8 mouse cellular contexts compared by ENCODE assay signal in the genomic region with DNA sequence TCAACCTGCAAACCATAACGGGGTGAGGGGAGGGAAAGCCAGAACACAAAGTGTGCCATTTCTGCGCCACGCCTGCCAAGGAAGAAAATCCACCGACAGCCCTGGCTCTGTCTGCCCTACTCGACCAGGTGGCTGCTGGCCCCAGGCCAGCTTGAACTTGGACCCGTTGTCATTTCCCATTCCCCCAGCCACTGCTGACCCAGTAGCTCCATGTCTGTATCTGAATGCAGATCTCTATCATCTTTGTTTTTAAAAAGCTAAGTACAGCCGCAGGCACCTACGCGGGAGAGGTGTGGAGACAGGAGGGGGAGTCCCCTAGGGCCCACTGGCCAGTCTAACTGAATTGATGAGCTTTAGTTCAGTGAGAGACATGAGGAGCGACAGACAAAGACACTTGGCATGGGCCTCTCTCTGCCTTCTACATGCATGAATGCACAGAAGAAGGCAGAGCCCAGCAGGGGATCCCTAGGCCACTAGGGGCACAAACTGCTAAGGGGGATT.
DNase-seq lines count a peak whose midpoint lies in the region; ATAC-seq and TF ChIP-seq lines count a peak whose summit lies in the region.

No protein-coding gene starts in this region.

- peaks cover 46% of the 10 kb centered on the region for H3K27me3 ChIP-seq in forebrain, embryonic 10.5 days (ENCODE audit: poor library complexity, severe bottlenecking)
- peaks cover 34% of the 10 kb centered on the region for H3K27me3 ChIP-seq in neural tube, embryonic 13.5 days

- H3K4me2 ChIP-seq in neural tube, embryonic 13.5 days = peak overlapping the region; percentile 34

- 0 out of 2 replicates have a peak overlapping the region, but pooled peaks have one; percentile 35 for H3K9ac ChIP-seq in neural tube, embryonic 13.5 days

- no peak for DNase-seq in layer of hippocampus, adult 2 months (ENCODE audit: low spot score in 2 of 2)
- no peak for DNase-seq in layer of hippocampus, adult 9-10 months (ENCODE audit: low spot score)
- no peak for DNase-seq in forebrain, embryonic 10.5 days (ENCODE audit: extremely low spot score, low spot score)
- peak; percentile 5 for DNase-seq in kidney, adult 9 months
- no peak for DNase-seq in natural killer cell, adult 2 months (ENCODE audit: low spot score in 2 of 2)
- DNase-seq in spleen, postnatal 10 days (ENCODE audit: low spot score in 2 of 2) = no peak
- DNase-seq in frontal cortex, postnatal 10 days (ENCODE audit: low spot score in 2 of 2) = no peak

- no peaks in the 10 kb centered on the region for H3K36me3 ChIP-seq in forebrain, embryonic 10.5 days (replicated peaks)
- no peaks in the 10 kb centered on the region for H3K36me3 ChIP-seq in neural tube, embryonic 13.5 days

- TF ChIP-seq CTCF in layer of hippocampus, adult 2 months (conservative IDR thresholded peaks at IDR 0.05) = 0 out of 2 replicates have a peak, but pooled peaks have one; percentile 8

- no peak overlapping the region for H3K4me3 ChIP-seq in layer of hippocampus, adult 2 months
- no peak overlapping the region; the same call in 1 of the 2 replicates for H3K4me3 ChIP-seq in forebrain, embryonic 10.5 days
- no peak overlapping the region for H3K4me3 ChIP-seq in neural tube, embryonic 13.5 days

- H3K27ac ChIP-seq in layer of hippocampus, adult 2 months = no peak overlapping the region
- H3K27ac ChIP-seq in forebrain, embryonic 10.5 days = peak overlapping the region; percentile 72
- H3K27ac ChIP-seq in neural tube, embryonic 13.5 days (replicated peaks) = peak overlapping the region; percentile 84

- 41% methylated on average over 10 of the region's 10 CpGs for WGBS in forebrain, embryonic 10.5 days
- WGBS in neural tube, embryonic 13.5 days = 15% methylated on average over 10 of the region's 10 CpGs

- peak; percentile 37; the same call in 1 of the 2 replicates for ATAC-seq in neural tube, embryonic 13.5 days (ENCODE audit: low read depth)

- no peaks in the 10 kb centered on the region for H3K9me3 ChIP-seq in forebrain, embryonic 10.5 days
- no peaks in the 10 kb centered on the region for H3K9me3 ChIP-seq in neural tube, embryonic 13.5 days

- peaks cover 48% of the 10 kb centered on the region for H3K4me1 ChIP-seq in forebrain, embryonic 10.5 days
- H3K4me1 ChIP-seq in neural tube, embryonic 13.5 days (replicated peaks) = peaks cover 44% of the 10 kb centered on the region
